Mouse (Mus musculus) mouse trophoblast stem cell (cell line): ENCODE measurements around the gene Palm2.

Experiments
- in situ Hi-C, 2 experiments: fragments of 300-500 bp; cut with MseI, MboI; formaldehyde crosslinking; loops; 2 replicates in 1 of 2; 3 replicates in 1 of 2; pipeline ENCODE4 v1.15.1; 2025

Gene Palm2

DNA sequence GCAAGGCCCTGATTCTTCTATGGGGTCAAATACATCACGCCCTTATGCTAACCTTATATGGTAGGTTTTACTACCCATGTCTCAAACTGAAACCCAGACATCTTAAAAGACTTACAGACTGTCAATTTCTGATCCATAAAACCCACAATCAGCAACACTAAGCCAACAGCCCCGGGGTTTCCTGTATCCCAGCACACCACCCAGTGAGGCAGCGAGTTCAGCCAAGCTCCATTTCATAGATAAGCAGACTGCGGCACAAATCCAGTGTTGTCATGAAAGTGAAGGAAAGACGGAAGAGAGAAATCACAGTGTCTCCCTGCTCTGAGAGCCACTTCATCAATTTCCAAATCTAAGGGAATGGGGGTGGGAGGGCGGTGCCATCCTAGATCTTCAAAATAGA, 184.7 kb downstream of the Palm2 start:
- in situ Hi-C loops: no loop called here

DNA sequence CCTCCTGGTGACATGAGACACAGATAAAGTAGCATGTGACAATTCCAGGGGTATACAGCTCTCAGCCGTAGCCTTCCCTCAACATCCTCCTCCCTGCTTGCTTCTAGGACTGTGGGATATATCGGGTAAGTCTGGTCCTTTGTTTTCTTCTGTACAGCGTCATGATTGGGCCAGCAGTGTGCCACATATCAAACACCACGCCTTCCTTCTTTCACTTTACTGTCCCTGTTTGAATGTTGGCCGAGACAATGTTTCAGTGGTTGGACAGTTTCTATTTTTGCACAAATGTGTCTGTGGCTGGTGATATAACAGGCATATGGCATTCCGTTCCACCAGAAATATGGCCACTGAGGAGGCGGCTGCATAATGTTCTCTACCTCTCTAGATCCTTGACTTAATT, 188.8 kb downstream of the Palm2 start:
- in situ Hi-C loops: no loop called here

GRCm38 (mm10) chr4:57624819-57625218, 190.8 kb downstream of the Palm2 start:
- in situ Hi-C loops: no loop called here

DNA sequence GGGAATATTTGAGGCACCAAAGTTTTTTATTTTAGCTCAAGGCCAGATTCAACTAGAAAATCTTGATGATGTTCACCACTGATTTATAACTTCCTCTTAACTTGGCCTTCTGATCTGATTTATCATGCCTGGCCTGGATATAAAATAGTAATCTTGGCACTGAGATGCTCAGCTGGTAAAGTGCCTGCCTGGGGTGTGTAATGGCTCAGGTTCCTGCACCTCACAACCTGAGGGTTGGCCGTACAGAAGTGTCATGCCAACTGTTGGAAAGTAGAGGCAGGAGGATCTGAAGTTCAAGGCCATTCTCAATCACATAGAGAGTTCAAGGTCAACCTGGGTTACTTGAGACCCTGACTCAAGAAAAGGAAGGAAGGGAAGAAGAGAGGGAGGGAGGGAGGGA, 191.3 kb downstream of the Palm2 start:
- in situ Hi-C loops: no loop called here

- in situ Hi-C loops: no loop called here
Observed at GRCm38 (mm10) chr4:57625756-57626155, 191.7 kb downstream of the Palm2 start.

- in situ Hi-C loops: no loop called here
Observed at GRCm38 (mm10) chr4:57626921-57627320, 192.9 kb downstream of the Palm2 start.

GRCm38 (mm10) chr4:57632386-57632785, 198.3 kb downstream of the Palm2 start:
- in situ Hi-C loops: no loop called here

DNA sequence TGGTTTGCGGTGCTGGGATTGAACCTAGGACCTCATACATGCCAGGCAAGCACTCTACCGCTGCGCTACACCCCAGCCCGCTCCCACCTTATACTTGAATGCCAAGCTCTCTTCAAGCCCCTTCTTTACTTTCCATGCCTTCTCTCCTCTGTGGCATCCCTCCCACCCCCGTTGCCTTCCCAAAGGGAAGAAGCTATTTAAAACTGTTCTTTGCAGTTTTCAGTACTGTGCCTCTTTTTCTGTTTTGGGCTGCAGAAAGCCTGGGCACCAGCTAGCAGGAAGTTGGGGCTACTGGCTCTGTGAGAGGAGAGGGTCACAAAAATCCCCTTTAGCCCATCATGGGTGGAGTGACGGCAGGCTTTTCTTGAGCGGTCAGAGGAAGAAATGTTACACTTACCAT, 199.0 kb downstream of the Palm2 start:
- in situ Hi-C loops: no loop called here

DNA sequence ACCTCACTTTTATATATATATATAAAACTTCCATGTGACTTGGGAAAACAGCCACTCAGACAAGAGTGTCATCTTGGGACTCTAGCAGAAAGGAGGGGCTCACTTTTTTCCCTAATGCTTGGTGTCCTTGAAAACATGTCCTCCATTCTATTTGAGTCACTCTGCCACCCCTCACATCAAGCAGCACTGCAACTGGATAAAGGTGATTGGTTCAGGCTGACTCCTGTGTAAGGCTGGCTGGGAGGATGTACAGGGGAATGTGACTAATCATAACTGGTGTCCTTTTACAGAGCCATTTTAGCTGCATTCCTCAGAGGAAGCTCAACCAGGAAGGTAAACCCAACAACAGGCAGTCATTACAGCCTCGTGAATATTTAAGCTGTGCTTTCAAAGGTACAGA, 200.9 kb downstream of the Palm2 start:
- in situ Hi-C loops: no loop called here

DNA sequence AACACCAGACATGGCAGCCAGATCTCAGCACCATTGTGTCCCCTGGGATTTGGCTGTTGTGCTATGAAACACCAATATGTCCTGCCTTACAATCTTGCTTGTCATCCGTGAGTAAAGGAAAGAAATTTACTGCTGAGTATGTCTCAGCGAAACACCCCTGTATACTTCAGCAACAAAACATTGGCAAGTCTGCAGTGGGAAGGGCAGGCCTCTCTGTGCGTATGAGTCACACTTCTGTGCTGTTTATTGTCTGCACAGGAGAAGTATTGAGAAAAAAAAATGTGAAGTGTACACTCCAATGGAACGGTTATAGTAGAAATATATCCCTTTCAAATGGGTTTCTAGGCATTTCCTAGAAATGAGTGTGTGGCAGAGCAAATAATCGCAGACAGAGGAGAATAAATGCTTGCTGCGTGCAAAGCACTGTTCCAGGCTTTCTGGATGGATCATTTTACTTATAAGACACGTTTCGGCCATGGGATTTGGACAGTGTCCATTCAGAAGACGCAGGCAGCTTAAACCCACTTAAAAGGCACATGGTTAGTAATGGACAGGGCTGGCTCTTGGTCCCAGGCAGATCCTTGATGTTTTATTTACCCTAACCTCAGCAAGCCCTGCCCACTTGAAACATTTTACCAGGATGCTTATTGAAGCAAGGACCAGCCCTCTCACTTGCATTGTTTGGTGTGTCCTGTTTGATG, 202.9 kb downstream of the Palm2 start:
- in situ Hi-C loops: no loop called here

- in situ Hi-C loops: no loop called here
Observed at GRCm38 (mm10) chr4:57637636-57638386, 203.8 kb downstream of the Palm2 start.

DNA sequence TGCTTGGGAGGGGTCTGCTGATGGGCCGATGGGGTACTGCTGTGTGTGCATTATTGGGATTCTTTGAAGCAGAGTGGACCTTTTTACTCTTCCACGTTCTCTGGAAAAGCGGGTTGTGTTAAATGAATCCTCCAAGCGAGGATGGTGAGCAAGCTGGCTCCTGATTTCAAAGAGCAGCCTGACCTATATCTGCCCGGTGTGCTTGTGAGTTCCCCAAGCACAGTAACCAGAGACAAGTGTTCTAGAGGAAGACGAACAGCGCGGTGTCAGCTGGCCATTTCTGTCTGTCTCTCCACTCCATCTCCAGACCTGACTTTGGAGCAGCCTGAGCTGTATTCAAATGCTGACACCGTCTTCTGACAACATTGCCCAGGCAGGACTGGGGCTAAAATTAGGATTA, 204.9 kb downstream of the Palm2 start:
- in situ Hi-C loops: no loop called here

DNA sequence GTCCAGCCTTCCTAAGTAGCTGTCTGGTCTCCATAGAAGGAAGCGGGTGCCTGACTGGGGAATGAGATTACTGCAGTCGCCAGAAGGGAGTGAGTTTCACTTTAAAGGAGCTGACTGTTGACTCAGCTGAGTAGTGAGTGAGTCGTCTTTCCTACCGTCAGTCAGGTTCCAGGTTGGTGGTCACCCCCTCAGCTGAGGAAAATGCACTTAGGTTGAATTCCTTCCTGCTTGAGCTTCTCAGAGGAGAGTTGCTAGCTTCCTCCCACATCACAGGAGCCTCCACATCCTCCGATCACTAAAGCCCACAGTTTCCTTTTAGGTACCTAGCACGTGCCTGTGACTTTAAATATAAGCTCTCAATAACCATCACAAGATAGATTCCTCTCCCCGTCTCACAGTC, 206.2 kb downstream of the Palm2 start:
- in situ Hi-C loops: no loop called here

DNA sequence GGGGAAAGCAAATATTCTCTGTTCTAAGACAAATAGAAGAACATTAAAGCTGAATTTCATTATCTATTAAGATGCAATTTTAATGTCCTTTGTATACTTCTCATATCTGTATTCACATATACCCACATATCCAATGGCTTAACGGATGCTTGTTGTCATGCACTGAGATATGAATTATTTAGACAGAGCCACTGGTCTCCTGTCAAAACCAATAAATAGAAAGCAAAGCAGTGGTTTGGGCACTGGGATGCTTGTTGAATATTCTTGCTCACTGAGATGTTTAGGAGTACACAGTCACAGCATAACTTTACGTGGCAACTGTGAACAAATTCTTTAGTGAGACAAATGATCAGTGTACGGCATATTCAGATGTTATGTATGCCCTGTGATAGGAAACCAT, 206.9 kb downstream of the Palm2 start:
- in situ Hi-C loops: no loop called here

DNA sequence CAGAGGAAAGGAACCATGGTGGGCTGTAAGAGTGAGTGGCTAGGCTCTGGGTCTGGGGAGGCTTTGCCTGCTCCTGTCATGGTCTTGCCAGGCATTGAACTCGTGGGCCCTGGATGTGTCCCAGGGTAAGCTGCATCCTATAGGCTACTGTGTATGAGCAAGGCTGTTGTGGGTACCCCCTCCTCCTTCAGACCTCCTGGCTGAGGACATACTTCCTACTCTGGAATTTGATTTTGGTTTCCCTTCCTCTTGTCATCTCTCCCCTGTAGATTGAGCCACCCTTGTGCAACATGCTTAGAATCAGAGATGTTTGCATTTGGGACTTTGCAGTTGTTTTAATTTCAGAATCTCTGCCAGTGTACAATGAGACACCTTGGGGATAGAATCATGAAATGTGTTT, 216.9 kb downstream of the Palm2 start:
- in situ Hi-C loops: no loop called here

- in situ Hi-C loops: no loop called here
Observed at GRCm38 (mm10) chr4:57651547-57651946, 217.5 kb downstream of the Palm2 start.

GRCm38 (mm10) chr4:57652185-57652904, 218.3 kb downstream of the Palm2 start:
- in situ Hi-C loops: no loop called here

DNA sequence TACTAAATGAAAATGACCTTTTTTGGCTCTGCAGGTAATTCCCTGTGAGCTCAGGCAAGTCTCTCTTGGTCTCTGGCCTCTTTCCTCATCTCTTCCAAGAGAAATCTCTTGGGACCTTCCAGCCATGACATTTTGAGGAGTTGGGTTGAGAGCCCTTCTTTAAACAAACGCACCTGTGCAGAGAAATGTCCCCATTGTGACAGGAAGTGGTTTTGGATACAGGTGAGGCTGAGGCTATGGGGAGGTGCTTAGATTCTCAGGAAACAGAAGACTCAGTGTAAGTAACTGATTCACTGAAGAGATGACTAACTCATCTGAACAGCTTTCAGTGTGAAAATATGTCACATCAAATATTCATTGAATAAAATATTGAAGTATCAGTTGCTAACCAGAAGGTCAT, 221.9 kb downstream of the Palm2 start:
- in situ Hi-C loops: no loop called here

- in situ Hi-C loops: no loop called here
Observed at GRCm38 (mm10) chr4:57656388-57656787, 222.3 kb downstream of the Palm2 start.

GRCm38 (mm10) chr4:57656861-57657260, 222.8 kb downstream of the Palm2 start:
- in situ Hi-C loops: no loop called here

- in situ Hi-C loops: no loop called here
Observed at GRCm38 (mm10) chr4:57660470-57660869, 226.4 kb downstream of the Palm2 start.

DNA sequence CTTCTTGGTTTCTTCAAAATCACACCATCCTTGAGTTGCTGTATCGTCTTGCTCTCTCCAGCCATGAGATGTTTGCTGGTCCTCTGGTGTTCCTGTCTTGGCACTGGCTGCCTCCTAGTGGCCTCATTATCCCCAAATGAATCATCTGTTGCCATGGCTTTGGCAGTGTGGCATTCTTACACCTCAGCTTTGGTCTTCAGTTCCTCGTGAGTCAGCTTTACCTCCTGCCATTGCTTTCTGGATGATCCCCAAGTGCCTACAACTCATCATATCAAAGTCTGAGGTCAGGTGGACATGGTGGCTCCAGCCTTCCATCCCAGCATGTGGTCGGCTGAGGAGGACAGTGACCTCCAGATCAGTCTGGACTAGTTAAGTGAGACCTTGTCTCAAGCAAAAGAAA, 232.1 kb downstream of the Palm2 start:
- in situ Hi-C loops: no loop called here
